In genomic region chr4:104369091-104369490, GRCm38 (mm10) we compare ENCODE assay signal across 10 mouse cellular contexts.
DNase-seq lines count a peak whose midpoint lies in the region; ATAC-seq and TF ChIP-seq lines count a peak whose summit lies in the region.
"Had no signal": no experiment of that assay in that cellular context is flagged by ENCODE, and none has a peak within 500 bp of the region (broad histone marks: within the 10 kb centered on the region; RNA-seq: fewer than 3 reads in every experiment).

No protein-coding gene starts in this region.

- no peak overlapping the region for H3K27ac ChIP-seq in heart, postnatal 0 days (ENCODE audit: low read depth)
- H3K27ac ChIP-seq in embryonic facial prominence, embryonic 12.5 days = no peak overlapping the region
- peak overlapping the region; percentile 49; the same call in 1 of the 2 replicates for H3K27ac ChIP-seq in hindbrain, embryonic 15.5 days (replicated peaks)
- peak overlapping the region; percentile 95 for H3K27ac ChIP-seq in midbrain, embryonic 15.5 days
- no peak overlapping the region for H3K27ac ChIP-seq in kidney, adult 2 months (ENCODE audit: insufficient read depth, low read depth, low read length)
- H3K27ac ChIP-seq: liver, embryonic 14.5 days had no signal

- peak overlapping the region; percentile 62 for H3K4me3 ChIP-seq in heart, postnatal 0 days (ENCODE audit: low read depth, low read length)
- peak overlapping the region; percentile 63 for H3K4me3 ChIP-seq in embryonic facial prominence, embryonic 12.5 days
- peak overlapping the region; percentile 85 for H3K4me3 ChIP-seq in hindbrain, embryonic 15.5 days
- peak overlapping the region; percentile 94 for H3K4me3 ChIP-seq in midbrain, embryonic 15.5 days
- H3K4me3 ChIP-seq in kidney, adult 2 months (ENCODE audit: insufficient read depth, low read depth, low read length) = no peak overlapping the region

- H3K4me2 ChIP-seq in heart, postnatal 0 days (ENCODE audit: low read depth, low read length) = peak overlapping the region; percentile 97
- H3K4me2 ChIP-seq in embryonic facial prominence, embryonic 12.5 days (replicated peaks) = peak overlapping the region; percentile 94
- H3K4me2 ChIP-seq in hindbrain, embryonic 15.5 days = peak overlapping the region; percentile 96
- peak overlapping the region; percentile 94 for H3K4me2 ChIP-seq in midbrain, embryonic 15.5 days

- H3K27me3 ChIP-seq in heart, postnatal 0 days (ENCODE audit: control insufficient read depth, insufficient read depth, low read length) = peaks cover 70% of the 10 kb centered on the region
- peaks cover 64% of the 10 kb centered on the region for H3K27me3 ChIP-seq in embryonic facial prominence, embryonic 12.5 days
- H3K27me3 ChIP-seq in hindbrain, embryonic 15.5 days = peaks cover 5% of the 10 kb centered on the region; the same call in 1 of the 2 replicates
- H3K27me3 ChIP-seq in midbrain, embryonic 15.5 days (replicated peaks) = 0 out of 2 replicates have a peak, but pooled peaks cover 3% of the 10 kb centered on the region
- no peaks in the 10 kb centered on the region for H3K27me3 ChIP-seq in kidney, adult 2 months (replicated peaks; ENCODE audit: control insufficient read depth, insufficient read depth, low read length)

- 10% methylated on average over 7 of the region's 7 CpGs for WGBS in heart, postnatal 0 days
- under 1% methylated on average over 7 of the region's 7 CpGs for WGBS in embryonic facial prominence, embryonic 12.5 days
- 6% methylated on average over 7 of the region's 7 CpGs for WGBS in hindbrain, embryonic 15.5 days
- 6% methylated on average over 7 of the region's 7 CpGs for WGBS in midbrain, embryonic 15.5 days
- 22% methylated on average over 7 of the region's 7 CpGs for WGBS in kidney, adult 2 months

- TF ChIP-seq CTCF in heart, postnatal 0 days (IDR thresholded peaks at IDR 0.05; ENCODE audit: low read depth) = no peak
- TF ChIP-seq CTCF in kidney, adult 2 months (conservative IDR thresholded peaks at IDR 0.05; ENCODE audit: insufficient read depth, insufficient read length, low read depth, low read length) = no peak

- no peaks in the 10 kb centered on the region for H3K9me3 ChIP-seq in heart, postnatal 0 days (replicated peaks; ENCODE audit: control insufficient read depth, low read length)
- no peaks in the 10 kb centered on the region for H3K9me3 ChIP-seq in embryonic facial prominence, embryonic 12.5 days
- H3K9me3 ChIP-seq in hindbrain, embryonic 15.5 days = no peaks in the 10 kb centered on the region
- H3K9me3 ChIP-seq in midbrain, embryonic 15.5 days = no peaks in the 10 kb centered on the region

- no peaks in the 10 kb centered on the region for H3K36me3 ChIP-seq in heart, postnatal 0 days (replicated peaks; ENCODE audit: control insufficient read depth, insufficient read depth, low read length)
- H3K36me3 ChIP-seq in embryonic facial prominence, embryonic 12.5 days = no peaks in the 10 kb centered on the region
- no peaks in the 10 kb centered on the region for H3K36me3 ChIP-seq in hindbrain, embryonic 15.5 days
- H3K36me3 ChIP-seq in midbrain, embryonic 15.5 days (replicated peaks) = no peaks in the 10 kb centered on the region
- H3K36me3 ChIP-seq in kidney, adult 2 months (ENCODE audit: control insufficient read depth, insufficient read depth, low read length) = no peaks in the 10 kb centered on the region

- no peak overlapping the region for H3K9ac ChIP-seq in heart, postnatal 0 days (replicated peaks; ENCODE audit: low read depth, low read length)
- no peak overlapping the region; the same call in 1 of the 2 replicates for H3K9ac ChIP-seq in embryonic facial prominence, embryonic 12.5 days
- H3K9ac ChIP-seq in hindbrain, embryonic 15.5 days = peak overlapping the region; percentile 90
- peak overlapping the region; percentile 28; the same call in 1 of the 2 replicates for H3K9ac ChIP-seq in midbrain, embryonic 15.5 days
- H3K9ac ChIP-seq: liver, embryonic 14.5 days had no signal

- no peak for DNase-seq in heart, postnatal 0 days (ENCODE audit: low spot score)
- DNase-seq in heart, adult 8-10 months (ENCODE audit: low spot score) = no peak
- no peak for DNase-seq in urinary bladder, postnatal 14 days (ENCODE audit: low spot score)
- no peak for DNase-seq in kidney, adult 2 months
- DNase-seq: gastrocnemius, postnatal 25 days had no signal

- TF ChIP-seq POLR2A in kidney, adult 2 months (IDR thresholded peaks at IDR 0.05; ENCODE audit: low read depth, low read length) = no peak

- peaks cover 8% of the 10 kb centered on the region; the same call in 1 of the 2 replicates for H3K4me1 ChIP-seq in heart, postnatal 0 days (ENCODE audit: control insufficient read depth, insufficient read depth)
- H3K4me1 ChIP-seq in embryonic facial prominence, embryonic 12.5 days = peaks cover 16% of the 10 kb centered on the region; the same call in 1 of the 2 replicates
- peaks cover 23% of the 10 kb centered on the region for H3K4me1 ChIP-seq in hindbrain, embryonic 15.5 days (replicated peaks)
- H3K4me1 ChIP-seq in midbrain, embryonic 15.5 days = peaks cover 42% of the 10 kb centered on the region
- H3K4me1 ChIP-seq in kidney, adult 2 months (ENCODE audit: control insufficient read depth, insufficient read depth, low read length) = no peaks in the 10 kb centered on the region

- no peak for TF ChIP-seq EP300 in heart, postnatal 0 days (IDR thresholded peaks at IDR 0.05; ENCODE audit: low read depth)

- no peak for ATAC-seq in heart, postnatal 0 days (ENCODE audit: insufficient read depth, low read depth)
- no peak for ATAC-seq in embryonic facial prominence, embryonic 12.5 days (ENCODE audit: insufficient number of reproducible peaks, insufficient read depth, low FRiP score, low TSS enrichment)
- no peak for ATAC-seq in hindbrain, embryonic 15.5 days (ENCODE audit: low FRiP score, low read depth)
- ATAC-seq in midbrain, embryonic 15.5 days (replicated peaks) = no peak
- no peak for ATAC-seq in activated CD4-positive, CD25-positive, alpha-beta regulatory T cell, adult 4 months

Comparison
In these comparisons a context has a peak if more than half of its experiments do, and no peak if none do; other contexts are left out.
1. H3K27ac ChIP-seq: peak in hindbrain, embryonic 15.5 days (single experiment) and midbrain, embryonic 15.5 days (single experiment); none in heart, postnatal 0 days (single experiment), embryonic facial prominence, embryonic 12.5 days (single experiment) and kidney, adult 2 months (single experiment).
2. H3K9ac ChIP-seq: peak in hindbrain, embryonic 15.5 days (single experiment) and midbrain, embryonic 15.5 days (single experiment); none in heart, postnatal 0 days (single experiment) and embryonic facial prominence, embryonic 12.5 days (single experiment).
3. Peak in every context shown above with its lines, with median percentiles within 50 percentile points of each other: H3K4me2 ChIP-seq.